Mouse (Mus musculus): ENCODE measurements around the gene Ssbp3. TPM values are rescaled to one million over a fixed set of nuclear protein-coding genes. Genes with fewer than 3 reads are reported as not detected.

Gene Ssbp3
- total RNA-seq (2023), result 124 TPM

GRCm38 (mm10) chr4:106910201-106911172 lies at the start of gene Ssbp3:
Gene Ssbp3 (plus strand): TSS chr4:106910701.

DNA sequence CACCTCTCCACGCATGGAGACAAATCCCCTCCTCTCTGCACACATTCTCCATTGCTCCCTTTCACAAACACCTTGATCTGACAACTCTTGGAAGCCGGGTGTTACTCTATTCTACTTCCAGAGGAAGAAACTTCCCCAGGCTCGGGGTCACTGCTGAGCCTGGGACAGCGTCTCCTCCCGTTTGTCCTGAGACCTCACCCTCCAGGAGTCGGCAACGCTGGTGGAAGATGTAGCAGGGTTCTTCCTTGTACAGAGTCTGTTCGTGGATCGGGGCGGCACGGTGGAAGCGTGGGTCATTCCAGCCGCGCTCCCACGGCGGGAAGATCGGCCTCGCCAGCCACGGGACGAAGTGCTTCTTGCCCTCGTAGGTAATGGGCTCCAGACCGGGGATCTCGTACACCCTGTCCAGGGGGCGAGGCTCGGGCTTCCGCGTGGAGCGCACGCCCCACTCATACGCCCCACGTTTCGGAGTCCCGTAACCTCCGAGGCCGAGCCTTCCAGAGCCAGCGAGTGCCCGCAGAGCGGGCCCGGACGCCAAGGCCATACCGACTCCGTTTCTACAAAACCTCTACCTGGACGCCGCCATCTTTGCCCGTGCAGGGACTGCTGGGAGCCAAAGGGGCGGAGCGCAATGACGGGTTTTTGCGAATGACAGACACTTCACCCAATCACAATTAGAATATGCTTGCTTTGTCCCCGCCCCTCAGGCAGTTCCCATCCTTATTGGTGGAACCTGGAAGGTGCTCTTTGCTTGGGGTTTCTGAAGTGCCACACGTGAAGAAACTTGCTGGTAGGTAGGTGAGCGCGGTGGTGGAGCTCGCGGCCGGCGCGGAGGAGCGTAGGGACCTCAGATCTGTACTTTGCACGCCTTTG lies 156.0 kb downstream of the Ssbp3 start, which contains the start of the genes Mrpl37 and Cyb5rl:
Gene Mrpl37 (minus strand): TSS at position 617 of the 873 bp plus-strand sequence.
Gene Cyb5rl (plus strand): TSS at position 737 of the 873 bp plus-strand sequence.

GRCm38 (mm10) chr4:107096841-107097373 lies 186.4 kb downstream of the Ssbp3 start, which contains the start of gene Cdcp2:
Gene Cdcp2 (plus strand): TSS chr4:107096891.

Other genes with a start within 250 kb of the Ssbp3 start
- 38.4 TPM for gene Ttc4, start 231.8 kb upstream of the Ssbp3 start, total RNA-seq (2023)
- gene Mroh7, start 179.8 kb upstream of the Ssbp3 start, total RNA-seq (2023), result not detected
- gene Fam151a, start 176.8 kb upstream of the Ssbp3 start, total RNA-seq (2023), result not detected
- 2.7 TPM for gene Acot11, start 105.7 kb upstream of the Ssbp3 start, total RNA-seq (2023)
- 66.4 TPM for gene Mrpl37, start 156.2 kb downstream of the Ssbp3 start, total RNA-seq (2023)
- gene Cyb5rl, start 156.3 kb downstream of the Ssbp3 start, total RNA-seq (2023), result 16.5 TPM
- gene Cdcp2, start 186.2 kb downstream of the Ssbp3 start, total RNA-seq (2023), result not detected

All from CD4-positive naive resting alpha-beta T cell, adult 57 days (primary cell).